Mouse (Mus musculus) embryo, embryonic 11.5 days (tissue): ENCODE data around the gene Dgkg.

Experiments
- DNase-seq: peaks from one replicate; pipeline ENCODE4 v3.0.0-alpha.2; 2012; ENCODE audit warnings: low read depth, low spot score

Gene Dgkg

DNA sequence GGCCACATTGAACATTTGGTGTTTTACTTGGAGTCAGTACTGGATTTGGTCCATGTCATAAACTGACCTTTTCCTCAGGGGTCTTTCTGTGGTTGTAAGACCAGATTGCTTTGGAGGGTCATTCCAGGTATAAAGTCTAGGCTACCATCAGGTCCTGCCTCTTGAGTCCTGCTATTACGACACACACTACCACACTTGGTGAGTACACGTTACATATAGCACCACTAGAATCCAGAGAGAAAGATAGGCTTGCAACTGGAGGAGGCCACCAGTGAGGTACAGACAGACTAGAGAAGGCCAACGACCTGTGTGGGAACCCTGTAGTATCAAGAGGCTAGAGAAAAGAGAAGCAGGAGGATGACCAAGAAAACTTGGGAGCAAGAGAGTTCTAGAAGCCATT is 157.6 kb downstream of the Dgkg start:
- no peak for DNase-seq

GRCm38 (mm10) chr16:22497976-22498375 is 159.0 kb downstream of the Dgkg start:
- no peak for DNase-seq

DNA sequence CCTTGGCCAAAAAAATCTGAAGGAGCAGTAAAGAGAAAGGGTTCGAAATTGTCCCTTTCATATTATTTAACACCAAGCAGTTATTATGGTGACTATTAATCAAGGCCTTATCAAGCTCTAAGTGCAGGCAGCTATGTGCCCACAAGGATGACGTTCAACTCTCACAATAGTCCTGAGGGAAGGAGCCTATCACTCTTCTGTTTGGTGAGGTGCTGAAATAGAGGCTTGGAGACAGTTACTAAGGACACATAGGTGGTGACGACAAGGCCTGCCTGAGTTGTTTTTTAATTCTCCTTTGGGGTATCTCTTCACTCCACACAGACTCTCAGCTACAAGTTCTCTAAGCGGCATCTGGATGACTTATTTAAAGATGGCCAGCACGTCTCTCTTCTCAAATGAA is 161.8 kb downstream of the Dgkg start:
- DNase-seq, result no peak

GRCm38 (mm10) chr16:22494815-22495214 is 162.2 kb downstream of the Dgkg start:
- DNase-seq, result no peak

- DNase-seq, result no peak
Observed at GRCm38 (mm10) chr16:22493396-22493795, 163.6 kb downstream of the Dgkg start.

DNA sequence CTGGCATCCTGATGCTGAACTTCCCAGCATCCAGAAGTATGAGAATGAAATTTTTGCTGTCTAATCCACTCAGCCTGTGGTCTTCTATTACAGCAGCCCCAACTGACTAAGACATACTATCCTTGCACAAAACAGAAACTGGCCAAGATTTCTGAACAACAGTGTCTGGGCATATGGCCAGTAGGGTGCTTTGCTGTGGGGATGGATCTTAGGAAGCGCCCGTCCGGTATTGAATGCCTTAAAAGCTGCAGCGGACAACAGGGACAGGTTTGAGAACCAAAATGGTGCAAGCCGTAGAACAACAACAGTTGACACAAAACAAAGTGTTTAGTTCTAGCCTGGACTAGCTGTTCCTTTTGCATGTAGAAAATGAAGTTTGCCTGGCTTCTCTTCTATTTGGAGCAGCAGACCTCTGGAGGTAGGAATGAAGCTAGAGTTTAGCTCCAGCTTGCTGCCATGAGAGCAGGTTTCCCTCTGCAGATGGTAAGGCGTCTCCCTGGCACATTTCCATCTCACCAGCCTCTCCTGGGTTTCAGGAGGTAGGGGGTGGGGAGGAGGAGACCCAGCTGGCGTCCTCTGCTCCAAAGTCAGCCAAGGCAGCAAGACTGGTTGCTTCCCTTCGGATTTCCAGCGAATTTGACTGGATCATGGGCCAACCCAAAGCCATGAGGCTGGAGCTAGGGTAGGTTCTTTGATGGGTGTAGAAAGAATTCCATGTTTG is 165.4 kb downstream of the Dgkg start:
- no peak for DNase-seq

DNA sequence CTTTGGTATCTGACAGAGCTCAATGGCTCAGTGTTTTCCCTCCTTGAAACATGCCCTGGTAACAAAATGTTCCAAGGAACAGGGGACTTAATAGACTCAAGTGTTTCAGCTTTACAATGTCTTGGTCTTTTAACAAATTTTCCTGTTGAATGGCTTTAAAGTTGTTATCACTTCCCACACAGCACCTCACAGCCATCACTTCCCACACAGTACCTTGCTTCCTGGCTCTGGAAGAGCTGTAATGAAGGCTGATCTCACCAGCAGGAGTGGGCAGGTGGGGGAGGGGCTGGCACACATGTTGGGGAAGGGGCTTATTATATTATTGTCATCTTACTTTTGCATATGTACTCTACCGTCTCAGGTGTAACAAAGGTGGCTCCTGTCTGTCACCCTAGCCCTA is 173.1 kb downstream of the Dgkg start:
- no peak for DNase-seq

DNA sequence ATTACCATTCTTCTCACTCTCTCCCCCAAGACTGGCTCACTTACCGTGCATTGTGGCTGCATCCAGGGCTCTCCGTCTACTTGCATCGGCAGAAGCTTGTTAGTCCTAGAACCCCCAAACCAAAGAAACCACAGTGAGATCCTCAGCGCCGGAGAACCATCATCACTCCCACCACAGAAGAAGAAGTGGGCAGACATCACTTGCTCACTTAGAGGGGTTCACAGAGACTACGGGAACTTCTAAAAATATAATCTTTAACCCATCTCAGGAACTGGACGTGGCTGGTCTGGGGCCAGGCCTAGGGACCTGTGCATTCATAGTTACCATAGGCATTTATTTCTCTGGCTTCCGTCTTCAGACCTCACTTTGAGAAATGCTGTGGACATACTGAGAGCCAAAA is 177.7 kb downstream of the Dgkg start:
- DNase-seq, result no peak

DNA sequence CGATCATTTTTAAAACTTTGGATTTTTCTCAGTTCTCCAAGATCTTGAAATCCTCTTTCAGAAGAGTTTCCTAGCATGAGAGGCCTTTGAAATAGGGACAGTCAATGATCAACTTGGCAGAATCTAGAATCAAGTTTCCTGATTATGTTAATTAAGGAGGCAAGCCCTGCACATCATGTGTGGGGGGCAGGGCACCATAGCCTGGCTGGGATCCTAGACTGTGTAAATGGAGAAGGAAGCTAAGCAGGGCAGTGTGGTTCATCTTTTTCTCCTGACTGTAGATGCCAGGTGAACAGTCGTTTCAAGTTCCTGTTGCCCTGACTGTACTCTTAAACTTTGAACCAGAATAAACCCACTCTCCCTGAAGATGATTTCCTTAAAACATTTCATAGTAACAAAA is 185.3 kb downstream of the Dgkg start:
- DNase-seq, result no peak

GRCm38 (mm10) chr16:22469385-22469784 is 187.6 kb downstream of the Dgkg start:
- no peak for DNase-seq

- DNase-seq, result no peak
Observed at GRCm38 (mm10) chr16:22467111-22467510, 189.9 kb downstream of the Dgkg start.

DNA sequence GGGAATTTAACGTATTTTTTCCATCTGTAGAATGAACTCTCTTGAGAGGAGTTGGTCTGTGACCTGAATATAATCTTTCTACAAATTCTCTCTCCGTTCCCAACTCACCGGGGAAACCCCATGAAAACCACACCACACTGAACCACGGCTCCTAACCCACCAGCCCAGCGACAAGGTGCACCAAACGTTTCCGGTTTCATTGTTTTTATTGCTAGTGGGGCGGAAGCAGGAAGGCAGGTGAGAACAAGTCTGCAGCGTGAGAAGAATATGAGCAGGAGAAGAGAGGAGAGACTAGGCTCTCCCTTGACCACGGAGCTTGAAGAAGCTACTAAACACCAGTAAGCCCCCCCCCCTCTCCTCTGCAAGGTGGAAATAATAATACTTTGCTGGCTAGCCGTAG is 190.6 kb downstream of the Dgkg start:
- DNase-seq, result no peak

DNA sequence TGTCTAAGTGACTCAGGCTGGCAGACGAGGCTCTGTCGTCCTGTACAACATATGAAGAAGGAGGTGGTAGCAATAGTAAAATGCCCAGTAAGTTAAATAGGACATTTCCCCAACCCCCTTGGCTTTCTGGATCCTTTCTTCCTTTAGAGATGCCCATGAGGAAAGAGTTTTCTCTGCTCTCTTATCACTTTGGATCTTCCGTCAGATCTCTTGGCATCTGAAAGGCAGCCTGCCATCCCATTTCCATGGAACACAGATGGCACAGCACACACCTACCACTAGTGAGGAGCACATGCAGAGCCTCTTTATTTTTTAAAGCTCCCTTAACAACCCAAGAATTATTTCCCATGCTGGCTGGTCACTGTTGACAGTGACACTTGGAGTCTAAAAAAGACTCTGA is 194.8 kb downstream of the Dgkg start:
- DNase-seq, result no peak

- DNase-seq, result no peak
Observed at GRCm38 (mm10) chr16:22461728-22462127, 195.3 kb downstream of the Dgkg start.

DNA sequence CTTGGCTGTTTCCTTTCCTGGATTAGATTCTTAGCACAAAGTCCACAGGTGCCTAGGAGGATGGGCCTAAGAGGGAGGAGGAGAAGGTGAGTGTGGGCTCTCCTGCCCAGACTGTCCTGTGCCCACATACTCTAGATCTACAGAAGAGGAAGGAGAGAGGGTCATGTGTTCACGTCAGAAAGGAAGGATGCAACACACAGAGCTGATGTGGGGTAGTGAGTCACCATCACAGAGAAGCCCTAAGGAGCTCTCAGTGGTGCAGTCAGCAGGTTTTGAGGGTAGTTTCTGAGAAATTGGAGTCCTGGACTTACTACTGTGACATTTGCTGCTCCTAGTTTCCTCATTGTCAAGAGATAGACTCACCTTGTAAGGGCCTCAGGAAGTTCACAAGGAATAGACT is 196.1 kb downstream of the Dgkg start:
- no peak for DNase-seq

GRCm38 (mm10) chr16:22452082-22452481 is 204.9 kb downstream of the Dgkg start:
- DNase-seq, result no peak

DNA sequence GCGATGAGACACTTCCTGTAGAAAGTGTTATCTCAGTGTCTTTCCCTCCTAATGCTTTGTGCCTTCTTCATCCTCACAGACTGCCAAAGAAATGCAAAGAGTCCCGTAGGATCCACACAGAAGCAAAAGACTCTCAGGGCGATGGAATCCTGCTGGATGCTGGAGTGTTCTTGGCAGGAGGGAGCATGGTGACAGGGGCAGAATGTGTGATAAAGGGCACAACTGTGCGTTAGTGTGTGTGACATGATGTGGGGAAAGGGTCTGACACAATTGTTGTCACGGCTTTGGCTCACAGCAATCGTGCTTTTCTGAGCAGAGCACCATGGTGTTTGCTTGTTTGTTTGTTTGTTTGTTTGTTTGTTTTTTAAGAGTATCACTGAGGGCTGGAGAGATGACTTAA is 208.9 kb downstream of the Dgkg start:
- DNase-seq, result no peak

DNA sequence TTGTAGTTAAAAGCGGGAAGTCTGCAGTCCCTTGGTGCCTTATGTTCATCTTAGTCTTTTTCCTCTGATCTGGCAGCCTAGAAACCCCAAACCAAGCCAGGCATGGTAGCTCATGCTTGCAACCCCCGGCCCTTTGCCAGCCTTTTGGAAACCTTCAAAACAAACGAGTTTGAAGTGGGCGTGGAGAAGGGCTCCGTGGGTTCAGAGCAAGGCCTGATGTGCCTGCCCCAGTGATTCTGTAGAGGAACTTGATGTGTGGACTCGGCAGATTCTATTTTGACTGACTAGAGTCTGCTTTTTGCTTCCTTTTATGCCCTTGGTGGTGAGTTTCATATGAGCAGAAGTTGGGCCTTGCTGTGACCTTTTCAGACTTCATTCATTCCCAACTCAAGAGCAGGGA is 212.2 kb downstream of the Dgkg start:
- no peak for DNase-seq

GRCm38 (mm10) chr16:22442202-22442601 is 214.8 kb downstream of the Dgkg start:
- no peak for DNase-seq

GRCm38 (mm10) chr16:22441317-22441716 is 215.7 kb downstream of the Dgkg start:
- DNase-seq, result no peak

- peak; percentile 41 for DNase-seq
Observed at GRCm38 (mm10) chr16:22440269-22440668, 216.8 kb downstream of the Dgkg start.

DNA sequence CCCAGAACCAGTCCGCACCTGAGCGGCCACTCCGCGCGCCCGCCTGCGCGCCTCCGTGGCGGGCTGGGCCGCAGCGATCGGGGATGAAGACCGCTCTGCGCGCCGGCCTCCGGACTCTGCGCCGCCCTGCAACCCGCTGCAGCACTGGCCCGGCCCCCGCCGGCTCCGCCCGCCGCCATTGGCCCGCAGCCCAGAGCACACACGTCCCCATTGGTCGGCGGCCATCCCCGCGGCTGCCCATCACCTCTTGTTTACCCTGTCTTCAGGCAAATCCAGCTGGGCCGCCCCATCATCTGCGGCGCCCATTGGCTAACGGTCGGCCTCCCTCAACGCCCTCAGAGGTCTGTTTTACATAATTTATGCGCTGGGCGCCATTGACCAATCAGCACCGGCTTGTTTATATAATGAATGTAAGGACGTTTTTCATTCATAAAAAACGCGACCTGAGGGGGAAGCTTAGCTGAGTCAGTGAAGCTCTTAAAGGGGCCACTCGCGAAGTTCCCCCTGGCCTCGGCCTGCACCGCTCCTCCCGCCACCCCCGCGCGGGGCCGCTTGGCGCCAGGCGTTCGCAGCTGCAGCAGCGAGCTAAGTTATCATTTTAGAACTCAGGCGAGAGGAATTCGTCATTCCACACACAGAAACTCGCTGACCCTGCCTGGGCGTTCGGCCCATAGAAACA is 217.4 kb downstream of the Dgkg start, which contains the start of gene Etv5:
TSS of gene Etv5 (minus strand) at position 221 of the 679 bp plus-strand sequence.
- peak; percentile 96 for DNase-seq
